Mouse (Mus musculus) CH12.LX (cell line): ENCODE measurements around the gene Endou.

Source experiments
- CTCF ChIP-seq, 2 experiments: IDR thresholded peaks in 1 of 2; conservative IDR thresholded peaks in 1 of 2; 2 replicates each; pipeline ENCODE4 v1.5.1; 2011 to 2012; ENCODE audit warnings: low read depth in 2 of 2, low read length in 2 of 2, improper control_type of control experiment in 1 of 2, inconsistent platforms in 1 of 2, mild to moderate bottlenecking in 1 of 2, moderate library complexity in 1 of 2
- EP300 ChIP-seq: IDR thresholded peaks from 2 replicates; pipeline ENCODE4 v1.6.1; 2011; ENCODE audit warnings: low read length, improper control_type of control experiment
- HCFC1 ChIP-seq: IDR thresholded peaks from 2 replicates; pipeline ENCODE4 v1.6.1; 2012; ENCODE audit warnings: low read depth, mild to moderate bottlenecking, inconsistent platforms, low read length, improper control_type of control experiment
- JUN ChIP-seq: IDR thresholded peaks from 2 replicates; pipeline ENCODE4 v1.6.1; 2011; ENCODE audit warnings: low read depth, mild to moderate bottlenecking, low read length, improper control_type of control experiment, moderate library complexity; ENCODE audit not compliant: insufficient read depth
- JUND ChIP-seq: conservative IDR thresholded peaks from 2 replicates; pipeline ENCODE4 v1.6.1; 2011; ENCODE audit warnings: low read depth, low read length, improper control_type of control experiment
- KAT2A ChIP-seq: IDR thresholded peaks from 2 replicates; pipeline ENCODE4 v1.6.1; 2012; ENCODE audit warnings: low read length, improper control_type of control experiment, inconsistent platforms; ENCODE audit not compliant: insufficient replicate concordance
- NRF1 ChIP-seq: IDR thresholded peaks from 2 replicates; pipeline ENCODE4 v1.6.1; 2014; ENCODE audit warnings: low read depth, mild to moderate bottlenecking, inconsistent platforms, low read length, improper control_type of control experiment, moderate library complexity
- PAX5 ChIP-seq: IDR thresholded peaks from 2 replicates; pipeline ENCODE4 v1.6.1; 2012; ENCODE audit warnings: low read length, inconsistent platforms, mixed read lengths
- POLR2A ChIP-seq: IDR thresholded peaks from 2 replicates; pipeline ENCODE4 v1.6.1; 2011; ENCODE audit warnings: low read depth, mild to moderate bottlenecking, improper control_type of control experiment, low read length
- ZC3H11A ChIP-seq: IDR thresholded peaks from 2 replicates; pipeline ENCODE4 v1.6.1; 2012; ENCODE audit warnings: low read depth, mild to moderate bottlenecking, inconsistent platforms, low read length, improper control_type of control experiment

- TF ChIP-seq CTCF (conservative IDR thresholded peaks at IDR 0.05 in 1 of 2, IDR thresholded peaks at IDR 0.05 in 1 of 2; ENCODE audit: low read depth in 2 of 2, low read length in 2 of 2) (peak; percentile 66 to 98), HCFC1 (no peak; the same call in 1 of the 2 replicates), POLR2A (peak; percentile 29; the same call in 1 of the 2 replicates), PAX5 (no peak), ZC3H11A (peak; percentile 89), JUND (peak; percentile 2; the same call in 1 of the 2 replicates), NRF1 (0 out of 2 replicates have a peak, but pooled peaks have one; percentile 11), KAT2A (no peak), JUN (no peak), EP300 (no peak)
Measured at GRCm38 (mm10) chr15:97717861-97718534, 13.1 kb downstream of the Endou start.
